Mouse (Mus musculus): ENCODE data around the gene Olfr1259.
"Not testable (repeated sequence)": the region's sequence is repeated elsewhere in the genome, so short reads cannot be mapped to it uniquely, and the experiment has no call there.

The Olfr1259 gene

DNA sequence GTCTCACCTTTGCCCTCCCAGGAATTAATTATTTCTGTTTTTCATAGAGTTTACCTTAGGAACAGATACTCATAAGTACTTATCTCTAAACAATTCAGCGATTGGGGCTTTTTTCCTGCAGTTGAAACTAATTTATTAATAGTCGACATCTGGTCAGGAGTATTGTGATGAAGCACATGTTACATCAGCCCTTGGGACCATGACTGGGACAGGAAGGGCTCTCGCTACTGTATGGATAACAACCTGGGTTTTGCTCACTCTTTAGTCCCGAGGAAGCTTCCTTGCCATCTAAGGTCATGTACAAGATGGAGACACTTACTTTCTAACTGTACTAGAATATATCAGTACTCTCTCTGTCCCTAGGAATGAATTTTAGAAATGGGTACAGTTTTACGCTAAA is at the start of gene Olfr1259:
TSS of gene Olfr1259 (minus strand) at position 101 of the 400 bp plus-strand sequence.
- DNase-seq: no peak

DNA sequence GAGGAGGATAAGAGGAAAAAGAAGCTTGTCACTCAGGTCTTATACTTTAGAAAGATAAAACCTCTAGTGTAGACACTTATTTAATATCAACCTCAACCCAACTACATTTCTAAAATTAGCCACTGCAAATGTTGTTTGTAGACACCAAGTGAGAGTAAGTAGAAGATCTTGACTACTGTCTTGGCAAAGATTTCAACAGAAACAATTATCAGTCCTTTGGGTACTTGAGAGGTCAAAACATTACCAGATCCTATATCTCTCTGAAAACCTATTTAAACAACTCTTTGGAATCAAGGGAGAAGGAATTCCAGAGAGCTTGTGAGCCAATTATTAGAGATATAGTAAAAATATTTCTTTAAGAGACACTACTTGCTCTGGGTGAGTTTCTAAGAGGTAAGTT is 42.5 kb upstream of the Olfr1259 start, which contains the start of gene Olfr1261:
TSS of gene Olfr1261 (plus strand) at position 301 of the 400 bp plus-strand sequence.
- DNase-seq: no peak

DNA sequence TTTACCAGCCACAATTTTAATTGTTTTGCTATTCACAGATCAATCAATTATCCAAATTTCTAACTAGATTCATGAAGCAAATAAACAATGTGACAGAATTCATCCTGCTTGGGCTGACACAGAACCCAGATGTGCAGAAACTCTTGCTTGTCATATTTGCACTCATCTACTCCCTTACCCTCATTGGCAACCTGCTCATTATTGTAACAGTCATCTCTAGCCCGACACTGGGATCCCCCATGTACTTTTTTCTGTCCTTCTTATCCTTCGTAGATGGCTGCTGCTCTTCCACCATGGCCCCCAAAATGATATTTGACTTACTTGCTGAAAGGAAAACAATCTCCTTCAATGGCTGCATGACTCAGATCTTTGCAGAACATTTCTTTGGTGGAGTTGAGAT is 29.2 kb upstream of the Olfr1259 start:
- DNase-seq: no peak

DNA sequence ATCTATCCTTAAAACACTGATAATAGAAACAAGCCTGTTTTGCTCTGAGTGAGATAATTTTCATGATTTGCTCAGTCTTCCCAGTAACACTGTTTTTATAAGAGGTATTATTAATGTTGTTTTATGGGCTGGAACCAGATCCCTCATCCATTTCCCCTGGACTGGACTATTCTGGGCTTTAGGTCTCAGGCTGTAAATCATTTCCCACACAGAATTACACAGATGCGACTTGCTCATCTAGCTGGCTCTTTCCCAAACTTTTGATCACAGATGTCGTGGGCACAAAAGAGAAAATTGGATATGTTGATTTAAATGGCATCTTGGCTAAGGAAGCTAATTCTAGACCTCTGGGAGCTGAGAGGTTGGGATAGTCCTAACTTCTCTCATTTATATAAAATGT is 25.7 kb upstream of the Olfr1259 start, which contains the start of gene Olfr1260:
TSS of gene Olfr1260 (plus strand) at position 157 of the 400 bp plus-strand sequence.
- no peak for DNase-seq

DNA sequence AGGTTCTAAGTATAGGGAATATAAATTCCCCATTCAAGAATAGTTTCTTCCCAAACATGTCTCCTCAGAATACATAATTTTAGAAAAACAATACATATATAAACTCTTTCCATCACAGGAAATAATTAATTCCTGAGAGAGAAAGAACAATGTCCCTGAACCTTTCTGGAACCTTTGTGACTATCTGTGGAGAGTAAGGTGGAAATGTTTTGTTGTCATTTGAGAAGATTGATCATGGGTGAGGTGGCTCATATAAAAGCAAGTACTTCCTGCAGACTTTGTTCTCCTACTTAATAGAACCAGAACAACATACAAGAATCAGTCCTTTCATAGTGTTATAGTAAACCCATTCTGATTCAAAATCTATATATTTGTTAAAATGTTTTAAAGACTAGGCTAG is 21.5 kb downstream of the Olfr1259 start, which contains the start of gene Olfr1258:
TSS of gene Olfr1258 (plus strand) at position 301 of the 400 bp plus-strand sequence.
- DNase-seq: no peak

DNA sequence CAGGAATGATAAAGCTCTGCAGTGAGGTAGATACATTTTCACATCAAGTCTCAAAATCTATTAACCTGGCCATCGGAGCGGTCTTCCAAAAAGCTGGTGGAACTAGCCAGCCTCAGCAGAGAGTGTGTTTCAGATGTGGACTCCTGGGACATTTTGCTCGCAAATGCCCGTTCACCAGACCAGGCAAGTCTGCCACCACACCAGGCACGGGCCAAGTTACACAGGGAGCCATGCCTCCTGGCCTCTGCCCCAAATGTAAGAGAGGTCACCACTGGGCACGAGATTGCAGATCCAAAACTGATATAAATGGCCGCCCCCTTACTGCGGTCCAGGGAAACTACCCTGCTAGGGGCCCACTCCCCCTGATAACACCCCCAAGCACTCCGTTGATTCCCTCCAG is 35.8 kb downstream of the Olfr1259 start:
- not testable (repeated sequence) for DNase-seq

Data from kidney, postnatal 36 days (tissue).